Mouse (Mus musculus) midbrain, embryonic 14.5 days (tissue): ENCODE data around the gene Hist1h4j. TPM values are rescaled to one million over a fixed set of nuclear protein-coding genes. Genes with fewer than 3 reads are reported as not detected.
A peak's percentile ranks its signal among the peaks of the same experiment; 100 is the strongest.
"Not testable (repeated sequence)": the region's sequence is repeated elsewhere in the genome, so short reads cannot be mapped to it uniquely, and the experiment has no call there.

Experiments
- ATAC-seq: fragments of 200-750 bp; cut with Nextera tagmentation; 2 replicates; pipeline ENCODE4 v1.8.0; 2017; ENCODE audit warnings: moderate number of reproducible peaks, moderate library complexity; ENCODE audit not compliant: low FRiP score, low TSS enrichment
- DNase-seq: peaks from one replicate; pipeline ENCODE4 v3.0.0-alpha.2; 2015
- H3K27ac ChIP-seq: fragments of 300-500 bp; sonication (generic); replicated peaks from 2 replicates; pipeline ENCODE4 v1.5.1; 2014; ENCODE audit warnings: mild to moderate bottlenecking, low read depth, low read length, moderate library complexity
- H3K27me3 ChIP-seq: fragments of 300-500 bp; sonication (generic); 2 replicates; pipeline ENCODE4 v1.6.1; 2014; ENCODE audit warnings: low read length, control low read depth, mixed read lengths; ENCODE audit not compliant: control insufficient read depth, insufficient read depth
- H3K36me3 ChIP-seq: fragments of 300-500 bp; sonication (generic); 2 replicates; pipeline ENCODE4 v1.6.1; 2014; ENCODE audit warnings: low read length, control low read depth; ENCODE audit not compliant: control insufficient read depth, insufficient read depth
- H3K4me1 ChIP-seq: fragments of 300-500 bp; sonication (generic); 2 replicates; pipeline ENCODE4 v1.6.1; 2014; ENCODE audit warnings: mild to moderate bottlenecking, antibody characterized with exemption, low read length, control low read depth; ENCODE audit not compliant: control insufficient read depth, insufficient read depth
- H3K4me2 ChIP-seq: fragments of 300-500 bp; sonication (generic); 2 replicates; pipeline ENCODE4 v1.6.1; 2014; ENCODE audit warnings: mild to moderate bottlenecking, low read length, moderate library complexity
- H3K4me3 ChIP-seq: fragments of 300-500 bp; sonication (generic); replicated peaks from 2 replicates; pipeline ENCODE4 v1.5.1; 2014; ENCODE audit warnings: low read depth, low read length
- H3K9ac ChIP-seq: fragments of 300-500 bp; sonication (generic); replicated peaks from 2 replicates; pipeline ENCODE4 v1.6.1; 2014; ENCODE audit warnings: mild to moderate bottlenecking, low read length, moderate library complexity
- H3K9me3 ChIP-seq: fragments of 300-500 bp; sonication (generic); 2 replicates; pipeline ENCODE4 v1.6.1; 2016; ENCODE audit warnings: low read length, control low read depth, mixed read lengths; ENCODE audit not compliant: control insufficient read depth
- WGBS: fragments of 180-500 bp; shearing (Covaris S2); extraction: QIAGEN DNeasy Blood & Tissue Kit; methylation state at CpG from one replicate; pipeline ENCODE4 v1.1.7; 2014; 5-methylcytosine and 5-hydroxymethylcytosine counted together
- polyA plus RNA-seq: library from polyadenylated mRNA; unstranded; fragments of >200 nt; fragmentation: Nextera tagmentation; extraction: Ambion mirVana; gene quantifications from 2 replicates; pipeline ENCODE4 v1.2.1, GENCODE M21; 2014

Gene Hist1h4j
- polyA plus RNA-seq, 1 experiment from 2014 or later, result 0.66 TPM

DNA sequence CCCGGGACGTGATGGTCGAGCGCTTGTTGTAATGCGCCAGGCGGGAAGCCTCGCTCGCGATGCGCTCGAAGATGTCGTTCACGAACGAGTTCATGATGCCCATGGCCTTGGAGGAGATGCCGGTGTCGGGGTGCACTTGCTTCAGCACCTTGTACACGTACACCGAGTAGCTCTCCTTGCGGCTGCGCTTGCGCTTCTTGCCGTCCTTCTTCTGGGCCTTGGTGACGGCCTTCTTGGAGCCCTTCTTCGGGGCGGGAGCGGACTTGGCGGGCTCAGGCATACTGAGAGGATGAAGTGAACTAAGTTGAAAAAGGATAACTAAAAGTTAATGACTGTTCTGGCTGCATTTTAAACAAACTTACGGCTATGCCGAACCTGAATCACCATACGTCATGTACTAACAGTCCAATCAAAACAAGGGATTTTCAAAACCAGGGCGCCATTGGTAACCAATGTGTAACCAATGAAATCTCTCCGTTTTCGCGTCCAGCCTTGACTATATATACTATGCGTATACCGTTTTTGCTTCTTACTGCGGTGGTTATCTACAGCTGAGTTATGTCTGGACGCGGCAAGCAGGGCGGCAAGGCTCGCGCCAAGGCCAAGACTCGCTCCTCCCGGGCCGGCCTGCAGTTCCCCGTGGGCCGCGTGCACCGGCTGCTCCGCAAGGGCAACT is 18.9 kb upstream of the Hist1h4j start, which contains the start of the genes Hist1h2bl and Hist1h2ai:
TSS of gene Hist1h2bl (minus strand) at position 280 of the 676 bp plus-strand sequence.
TSS of gene Hist1h2ai (plus strand) at position 559 of the 676 bp plus-strand sequence.
- H3K4me1 ChIP-seq, result peaks cover 26% of the 10 kb centered on the region
- H3K4me2 ChIP-seq, result peak within 1 kb of the TSS; percentile 89
- under 1% methylated on average over 25 of the region's 50 CpGs for WGBS

DNA sequence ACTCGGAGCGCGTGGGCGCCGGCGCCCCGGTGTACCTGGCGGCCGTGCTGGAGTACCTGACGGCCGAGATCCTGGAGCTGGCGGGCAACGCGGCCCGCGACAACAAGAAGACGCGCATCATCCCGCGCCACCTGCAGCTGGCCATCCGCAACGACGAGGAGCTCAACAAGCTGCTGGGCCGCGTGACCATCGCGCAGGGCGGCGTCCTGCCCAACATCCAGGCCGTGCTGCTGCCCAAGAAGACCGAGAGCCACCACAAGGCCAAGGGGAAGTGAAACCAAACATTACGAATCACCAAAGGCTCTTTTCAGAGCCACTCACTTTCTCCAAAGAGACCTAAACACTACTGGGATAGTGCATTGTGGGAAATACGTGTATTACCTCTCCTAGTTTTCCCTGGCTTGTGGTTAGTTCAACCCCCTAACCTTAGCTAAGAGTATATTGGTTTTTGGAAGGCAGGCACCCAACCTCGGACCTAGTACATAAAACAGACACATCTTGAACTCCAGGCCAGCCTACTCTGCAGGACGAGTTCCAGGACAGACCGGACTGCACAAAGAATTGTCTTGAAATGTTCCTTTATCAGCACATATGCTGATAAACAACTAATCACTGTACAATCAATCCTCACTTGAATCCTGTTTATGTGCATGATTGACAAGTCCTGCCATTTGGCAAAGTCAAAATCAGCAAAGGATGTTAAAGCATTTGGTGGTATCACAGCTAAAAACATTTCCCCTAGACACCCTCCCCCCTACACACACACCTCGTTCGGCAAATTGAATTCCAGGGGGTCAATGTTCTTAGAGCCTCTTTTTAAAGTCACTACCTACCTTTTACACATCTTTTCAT is 18.1 kb upstream of the Hist1h4j start:
- Histone ChIP-seq H3K27ac (peak overlapping the region; percentile 82), H3K4me3 (peak overlapping the region; percentile 42), H3K4me1 (peaks cover 24% of the 10 kb centered on the region), H3K4me2 (peak overlapping the region; percentile 89), H3K9ac (peak overlapping the region; percentile 54)
- H3K36me3 ChIP-seq, H3K27me3 ChIP-seq, H3K9me3 ChIP-seq: not testable (repeated sequence)
- DNase-seq (peak; percentile 51), ATAC-seq (peak; percentile 32)
- WGBS, result 0% methylated on average over 9 of the region's 38 CpGs

More for the DNA sequence above, 18.9 kb upstream of the Hist1h4j start, which contains the start of the genes Hist1h2bl and Hist1h2ai:
- ATAC-seq (peak; percentile 94), DNase-seq (peak; percentile 96)
- H3K27me3 ChIP-seq, H3K36me3 ChIP-seq, H3K9me3 ChIP-seq: not testable (repeated sequence)
- peak within 1 kb of the TSS; percentile 82 for H3K27ac ChIP-seq
- peak within 1 kb of the TSS; percentile 42 for H3K4me3 ChIP-seq
- H3K9ac ChIP-seq, result peak within 1 kb of the TSS; percentile 54

GRCm38 (mm10) chr13:21717397-21718357 is 17.2 kb upstream of the Hist1h4j start, which contains the start of gene Hist1h3h:
Hist1h3h (plus strand) TSS chr13:21717659.
- ATAC-seq, result peak; percentile 60

DNA sequence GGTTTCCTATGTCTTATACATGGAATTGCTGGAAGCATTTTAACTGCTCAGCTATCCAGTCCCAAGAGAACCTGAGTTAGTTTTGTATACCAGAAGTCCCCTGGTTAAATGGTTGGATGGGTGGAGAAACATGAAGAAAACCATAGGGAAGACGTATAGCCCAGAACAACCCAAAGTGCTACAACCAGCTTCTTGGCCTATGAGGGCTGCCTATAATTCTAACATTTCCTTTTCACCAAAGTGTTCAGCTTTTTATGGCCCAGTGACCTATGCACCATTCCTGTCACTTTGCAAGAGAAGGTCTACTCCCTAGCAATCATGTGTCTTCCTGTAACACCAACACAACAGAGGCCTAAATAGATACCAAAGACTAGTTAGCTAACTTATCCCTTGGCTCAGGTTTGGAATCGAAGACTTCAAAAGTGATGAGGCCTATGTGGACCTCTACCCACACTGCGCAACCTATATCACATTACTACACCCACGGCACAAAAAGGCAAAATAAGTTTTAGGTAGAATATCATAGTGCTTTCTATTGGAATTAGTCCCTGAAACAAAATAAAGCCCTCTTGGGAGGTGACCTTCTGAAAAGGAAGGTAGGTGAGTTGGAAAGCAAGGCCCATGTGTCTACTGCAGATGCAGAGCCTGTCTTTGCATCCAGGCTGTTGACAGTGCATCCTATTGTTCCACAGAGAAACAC is 16.3 kb upstream of the Hist1h4j start:
- H3K27ac ChIP-seq, result no peak overlapping the region
- H3K27me3 ChIP-seq, result no peaks in the 10 kb centered on the region
- peak overlapping the region; percentile 42 for H3K4me3 ChIP-seq
- WGBS, result 56% methylated on average over 4 of the region's 4 CpGs
- no peaks in the 10 kb centered on the region for H3K36me3 ChIP-seq
- ATAC-seq, result no peak
- no peak for DNase-seq
- peak overlapping the region; percentile 63 for H3K9ac ChIP-seq
- H3K9me3 ChIP-seq, result no peaks in the 10 kb centered on the region
- peak overlapping the region; percentile 89 for H3K4me2 ChIP-seq
- peaks cover 28% of the 10 kb centered on the region for H3K4me1 ChIP-seq

More at GRCm38 (mm10) chr13:21717397-21718357, 17.2 kb upstream of the Hist1h4j start, which contains the start of gene Hist1h3h:
- Histone ChIP-seq H3K9ac (peak within 1 kb of the TSS; percentile 63), H3K4me2 (peak within 1 kb of the TSS; percentile 89), H3K27ac (peak within 1 kb of the TSS; percentile 82), H3K4me3 (peak within 1 kb of the TSS; percentile 42), H3K4me1 (peaks cover 27% of the 10 kb centered on the region)
- WGBS, result under 1% methylated on average over 25 of the region's 56 CpGs
- H3K9me3 ChIP-seq, H3K27me3 ChIP-seq, H3K36me3 ChIP-seq: not testable (repeated sequence)
- DNase-seq, result peak; percentile 93

GRCm38 (mm10) chr13:21721107-21721756 is 13.6 kb upstream of the Hist1h4j start:
- WGBS, result 2% methylated on average over 21 of the region's 44 CpGs
- H3K9ac ChIP-seq, ATAC-seq, H3K27me3 ChIP-seq, H3K9me3 ChIP-seq, H3K36me3 ChIP-seq: not testable (repeated sequence)
- Histone ChIP-seq H3K4me1 (peaks cover 22% of the 10 kb centered on the region), H3K4me2 (peak overlapping the region; percentile 64), H3K4me3 (peak overlapping the region; percentile 39), H3K27ac (peak overlapping the region; percentile 72; the same call in 1 of the 2 replicates)
- peak; percentile 17 for DNase-seq

DNA sequence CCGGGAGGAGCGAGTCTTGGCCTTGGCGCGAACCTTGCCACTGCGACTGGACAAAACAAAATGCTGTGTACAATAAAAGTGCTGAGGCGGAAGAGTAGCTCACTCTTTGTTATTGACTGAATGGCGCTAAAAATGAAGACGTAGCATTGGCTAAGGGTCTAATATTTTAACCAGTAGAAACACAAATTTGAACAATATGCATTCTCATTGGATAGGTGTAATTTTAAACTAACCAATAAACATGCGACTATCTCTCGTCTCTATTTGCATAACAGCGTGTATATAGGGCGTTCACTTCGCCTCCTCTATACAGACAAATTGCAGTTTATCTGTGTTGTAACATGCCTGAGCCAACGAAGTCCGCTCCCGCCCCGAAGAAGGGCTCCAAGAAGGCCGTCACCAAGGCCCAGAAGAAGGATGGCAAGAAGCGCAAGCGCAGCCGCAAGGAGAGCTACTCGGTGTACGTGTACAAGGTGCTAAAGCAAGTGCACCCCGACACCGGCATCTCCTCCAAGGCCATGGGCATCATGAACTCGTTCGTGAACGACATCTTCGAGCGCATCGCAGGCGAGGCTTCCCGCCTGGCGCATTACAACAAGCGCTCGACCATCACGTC is 13.0 kb upstream of the Hist1h4j start, which contains the start of gene Hist1h2bm:
TSS of gene Hist1h2bm (plus strand) at position 288 of the 616 bp plus-strand sequence.
- under 1% methylated on average over 37 of the region's 37 CpGs for WGBS
- Histone ChIP-seq H3K4me1 (peaks cover 20% of the 10 kb centered on the region), H3K4me3 (peak within 1 kb of the TSS; percentile 39), H3K27ac (peak within 1 kb of the TSS; percentile 86), H3K4me2 (peak within 1 kb of the TSS; percentile 64), H3K9ac (peak within 1 kb of the TSS; percentile 46; the same call in 1 of the 2 replicates)
- not testable (repeated sequence) for H3K9me3 ChIP-seq, H3K36me3 ChIP-seq, H3K27me3 ChIP-seq
- peak; percentile 93 for DNase-seq
- peak; percentile 94 for ATAC-seq

DNA sequence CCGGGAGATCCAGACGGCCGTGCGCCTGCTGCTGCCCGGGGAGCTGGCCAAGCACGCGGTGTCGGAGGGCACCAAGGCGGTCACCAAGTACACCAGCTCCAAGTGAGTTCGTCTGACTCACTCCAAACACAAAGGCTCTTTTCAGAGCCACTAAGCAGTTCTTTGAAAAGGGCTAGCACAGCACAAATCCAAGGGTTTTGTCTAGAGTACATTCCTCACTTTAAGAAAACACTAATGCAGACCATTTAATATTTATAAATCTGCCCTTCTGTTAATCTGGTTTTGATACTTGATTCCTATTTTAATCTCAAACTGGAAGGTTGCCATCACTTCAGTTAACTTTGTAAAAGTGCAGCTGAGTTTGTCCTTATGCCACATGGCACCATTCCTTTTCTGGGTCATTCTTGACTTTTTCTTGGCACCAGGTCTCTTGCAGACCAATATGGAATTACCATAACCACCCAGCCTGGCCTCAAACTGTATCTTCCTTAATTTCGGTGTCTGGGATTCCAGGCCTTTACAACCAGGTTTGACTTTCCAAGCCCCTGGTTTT is 12.4 kb upstream of the Hist1h4j start:
- no peaks in the 10 kb centered on the region for H3K9me3 ChIP-seq
- peak; percentile 34; the same call in 1 of the 2 replicates for ATAC-seq
- peak overlapping the region; percentile 64 for H3K4me2 ChIP-seq
- peak; percentile 44 for DNase-seq
- 4% methylated on average over 10 of the region's 11 CpGs for WGBS
- H3K4me3 ChIP-seq, result peak overlapping the region; percentile 39
- peaks cover 22% of the 10 kb centered on the region for H3K4me1 ChIP-seq
- no peaks in the 10 kb centered on the region for H3K36me3 ChIP-seq
- H3K27ac ChIP-seq, result peak overlapping the region; percentile 86
- no peaks in the 10 kb centered on the region for H3K27me3 ChIP-seq
- H3K9ac ChIP-seq, result peak overlapping the region; percentile 46; the same call in 1 of the 2 replicates
